Mouse (Mus musculus) intestine, postnatal 0 days (tissue): ENCODE data around the gene Cxcl17. TPM values are rescaled to one million over a fixed set of nuclear protein-coding genes. Genes with fewer than 3 reads are reported as not detected.

Experiments used
- ATAC-seq: fragments of 200-750 bp; cut with Nextera tagmentation; 2 replicates; pipeline ENCODE4 v1.8.0; 2017; ENCODE audit warnings: mild to moderate bottlenecking, moderate TSS enrichment, moderate library complexity
- H3K27ac ChIP-seq: fragments of 300-500 bp; sonication (generic); 2 replicates; pipeline ENCODE4 v1.5.1; 2014; ENCODE audit warnings: mild to moderate bottlenecking, low read depth, low read length, moderate library complexity
- H3K27me3 ChIP-seq: fragments of 300-500 bp; sonication (generic); replicated peaks from 2 replicates; pipeline ENCODE4 v1.6.1; 2014; ENCODE audit warnings: low read length, mixed read lengths; ENCODE audit not compliant: control insufficient read depth, insufficient read depth
- H3K36me3 ChIP-seq: fragments of 300-500 bp; sonication (generic); 2 replicates; pipeline ENCODE4 v1.6.1; 2014; ENCODE audit warnings: mild to moderate bottlenecking, moderate library complexity; ENCODE audit not compliant: control insufficient read depth, insufficient read depth
- H3K4me1 ChIP-seq: fragments of 300-500 bp; sonication (generic); replicated peaks from 2 replicates; pipeline ENCODE4 v1.6.1; 2014; ENCODE audit warnings: antibody characterized with exemption, low read length, mixed read lengths; ENCODE audit not compliant: control insufficient read depth, insufficient read depth
- H3K4me2 ChIP-seq: fragments of 300-500 bp; sonication (generic); replicated peaks from 2 replicates; pipeline ENCODE4 v1.6.1; 2014; ENCODE audit warnings: low read depth, mild to moderate bottlenecking, moderate library complexity
- H3K4me3 ChIP-seq: fragments of 300-500 bp; sonication (generic); 2 replicates; pipeline ENCODE4 v1.5.1; 2014; ENCODE audit warnings: low read depth, low read length
- H3K9ac ChIP-seq: fragments of 300-500 bp; sonication (generic); 2 replicates; pipeline ENCODE4 v1.6.1; 2014; ENCODE audit warnings: mild to moderate bottlenecking, low read depth, low read length
- H3K9me3 ChIP-seq: fragments of 300-500 bp; sonication (generic); 2 replicates; pipeline ENCODE4 v1.6.1; 2016; ENCODE audit warnings: mixed run types; ENCODE audit not compliant: control insufficient read depth
- CTCF ChIP-seq: sonication (generic); IDR thresholded peaks from 2 replicates; pipeline ENCODE4 v1.5.1; 2016; ENCODE audit warnings: low read depth, mild to moderate bottlenecking, control low read depth, antibody characterized with exemption, moderate library complexity
- WGBS: fragments of 180-500 bp; shearing (Covaris S2); extraction: QIAGEN DNeasy Blood & Tissue Kit; methylation state at CpG from one replicate; pipeline ENCODE4 v1.1.7; 2014; 5-methylcytosine and 5-hydroxymethylcytosine counted together
- polyA plus RNA-seq: library from polyadenylated mRNA; unstranded; fragments of >200 nt; fragmentation: Nextera tagmentation; extraction: Ambion mirVana; gene quantifications from 2 replicates; pipeline ENCODE4 v1.2.1, GENCODE M21; 2015

Gene Cxcl17
- polyA plus RNA-seq, 1 experiment from 2014 or later: 0.16 TPM

- peak overlapping the region; percentile 76 for H3K4me3 ChIP-seq
- peak overlapping the region; percentile 56 for H3K9ac ChIP-seq
- under 1% methylated on average over 22 of the region's 22 CpGs for WGBS
- H3K36me3 ChIP-seq: no peaks in the 10 kb centered on the region
- H3K4me1 ChIP-seq: peaks cover 11% of the 10 kb centered on the region
- no peaks in the 10 kb centered on the region for H3K9me3 ChIP-seq
- no peak for TF ChIP-seq CTCF
- peak; percentile 2; the same call in 1 of the 2 replicates for ATAC-seq
- peak overlapping the region; percentile 42; the same call in 1 of the 2 replicates for H3K27ac ChIP-seq
- no peaks in the 10 kb centered on the region for H3K27me3 ChIP-seq
- peak overlapping the region; percentile 69 for H3K4me2 ChIP-seq
Observed at GRCm38 (mm10) chr7:25395186-25395557, 17.5 kb downstream of the Cxcl17 start.

GRCm38 (mm10) chr7:25394754-25395153 lies 17.9 kb downstream of the Cxcl17 start:
- WGBS: 12% methylated on average over 7 of the region's 7 CpGs

GRCm38 (mm10) chr7:25393451-25394210 lies 19.1 kb downstream of the Cxcl17 start:
- Histone ChIP-seq H3K36me3 (peaks cover under 1% of the 10 kb centered on the region; the same call in 1 of the 2 replicates), H3K27me3 (no peaks in the 10 kb centered on the region), H3K4me1 (peaks cover 20% of the 10 kb centered on the region), H3K4me3 (peak overlapping the region; percentile 76; the same call in 1 of the 2 replicates), H3K9ac (no peak overlapping the region), H3K27ac (peak overlapping the region; percentile 42), H3K9me3 (no peaks in the 10 kb centered on the region), H3K4me2 (peak overlapping the region; percentile 69)
- TF ChIP-seq CTCF: no peak
- 62% methylated on average over 8 of the region's 8 CpGs for WGBS
- peak; percentile 23; the same call in 1 of the 2 replicates for ATAC-seq

More at GRCm38 (mm10) chr7:25394754-25395153, 17.9 kb downstream of the Cxcl17 start:
- H3K36me3 ChIP-seq: no peaks in the 10 kb centered on the region
- H3K27me3 ChIP-seq: no peaks in the 10 kb centered on the region
- peak overlapping the region; percentile 76 for H3K4me3 ChIP-seq
- H3K4me1 ChIP-seq: peaks cover 13% of the 10 kb centered on the region
- no peaks in the 10 kb centered on the region for H3K9me3 ChIP-seq
- ATAC-seq: no peak
- H3K27ac ChIP-seq: peak overlapping the region; percentile 47
- peak overlapping the region; percentile 56 for H3K9ac ChIP-seq
- H3K4me2 ChIP-seq: peak overlapping the region; percentile 69
- no peak for TF ChIP-seq CTCF

- no peak overlapping the region for H3K4me3 ChIP-seq
- H3K27me3 ChIP-seq: no peaks in the 10 kb centered on the region
- H3K9ac ChIP-seq: no peak overlapping the region
- H3K9me3 ChIP-seq: no peaks in the 10 kb centered on the region
- no peak overlapping the region for H3K4me2 ChIP-seq
- H3K36me3 ChIP-seq: peaks cover 9% of the 10 kb centered on the region
- ATAC-seq: no peak
- TF ChIP-seq CTCF: no peak
- peaks cover 20% of the 10 kb centered on the region for H3K4me1 ChIP-seq
- 76% methylated on average over 7 of the region's 7 CpGs for WGBS
- no peak overlapping the region; the same call in 1 of the 2 replicates for H3K27ac ChIP-seq
Observed at GRCm38 (mm10) chr7:25392851-25393250, 19.8 kb downstream of the Cxcl17 start.

- no peak for TF ChIP-seq CTCF
- no peak overlapping the region for H3K9ac ChIP-seq
- no peak overlapping the region for H3K4me2 ChIP-seq
- no peaks in the 10 kb centered on the region for H3K9me3 ChIP-seq
- WGBS: 74% methylated on average over 2 of the region's 2 CpGs
- H3K27me3 ChIP-seq: no peaks in the 10 kb centered on the region
- H3K27ac ChIP-seq: 0 out of 2 replicates have a peak overlapping the region, but pooled peaks have one; percentile 41
- no peak for ATAC-seq
- peaks cover 18% of the 10 kb centered on the region for H3K36me3 ChIP-seq
- H3K4me3 ChIP-seq: no peak overlapping the region
- H3K4me1 ChIP-seq: peaks cover 21% of the 10 kb centered on the region
Observed at GRCm38 (mm10) chr7:25391856-25392453, 20.7 kb downstream of the Cxcl17 start.

- 45% methylated on average over 2 of the region's 2 CpGs for WGBS
- peak overlapping the region; percentile 51; the same call in 1 of the 2 replicates for H3K27ac ChIP-seq
- no peak overlapping the region for H3K4me3 ChIP-seq
- no peaks in the 10 kb centered on the region for H3K9me3 ChIP-seq
- H3K9ac ChIP-seq: no peak overlapping the region
- peak overlapping the region; percentile 41; the same call in 1 of the 2 replicates for H3K4me2 ChIP-seq
- peaks cover 21% of the 10 kb centered on the region for H3K36me3 ChIP-seq
- ATAC-seq: no peak
- no peaks in the 10 kb centered on the region for H3K27me3 ChIP-seq
- no peak for TF ChIP-seq CTCF
- H3K4me1 ChIP-seq: peaks cover 24% of the 10 kb centered on the region
Observed at GRCm38 (mm10) chr7:25390986-25391385, 21.7 kb downstream of the Cxcl17 start.
